Mouse (Mus musculus) c-Kit-positive CD71-negative TER-119-negative erythroid progenitor cells, embryonic 14.5 days (primary cell): ENCODE data around the gene Lrrc2.

ENCODE experiments used
- DNase-seq: peaks from one replicate; pipeline ENCODE4 v3.0.0-alpha.2; 2013; ENCODE audit warnings: low read depth

Gene Lrrc2

DNA sequence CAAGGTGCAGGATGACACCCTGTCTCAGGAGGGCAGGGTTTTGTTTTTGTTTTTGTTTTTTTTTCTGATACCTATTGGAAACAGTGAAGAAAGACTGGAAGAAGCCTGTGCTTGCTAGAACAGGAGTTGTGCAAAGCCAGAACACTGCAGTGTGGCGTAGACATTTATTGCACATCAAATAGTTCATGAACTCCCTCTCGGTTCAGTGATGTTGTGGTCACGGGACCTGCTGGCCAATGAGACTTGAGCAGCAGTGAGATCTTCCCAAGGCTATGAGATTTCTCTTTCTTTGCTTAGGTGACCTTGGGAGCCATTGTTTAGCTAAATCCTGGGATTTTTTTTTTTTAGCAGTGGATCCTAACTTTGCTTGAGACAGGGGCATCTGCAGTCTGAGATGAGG lies 36.7 kb downstream of the Lrrc2 start:
- no peak for DNase-seq

DNA sequence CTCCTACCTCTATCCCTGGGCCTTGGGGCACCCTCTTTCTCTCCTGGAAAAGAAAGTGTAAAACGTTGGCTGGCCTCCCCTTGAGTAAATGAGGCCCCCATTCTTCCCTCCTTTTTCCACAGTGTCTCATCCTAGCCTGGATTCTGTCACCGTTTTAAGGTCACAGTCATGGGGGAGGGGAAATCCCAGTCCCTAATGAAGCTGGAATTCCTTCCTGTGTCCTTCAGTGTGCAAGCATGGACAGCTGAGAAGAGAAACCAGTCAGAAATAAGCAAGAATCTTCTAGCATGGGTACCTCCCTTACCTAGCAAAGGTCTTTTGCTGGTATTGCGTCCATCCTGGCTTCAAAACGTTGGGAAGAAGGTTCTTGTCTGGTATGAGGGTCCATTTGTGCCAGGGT lies 37.8 kb downstream of the Lrrc2 start:
- DNase-seq = no peak

DNA sequence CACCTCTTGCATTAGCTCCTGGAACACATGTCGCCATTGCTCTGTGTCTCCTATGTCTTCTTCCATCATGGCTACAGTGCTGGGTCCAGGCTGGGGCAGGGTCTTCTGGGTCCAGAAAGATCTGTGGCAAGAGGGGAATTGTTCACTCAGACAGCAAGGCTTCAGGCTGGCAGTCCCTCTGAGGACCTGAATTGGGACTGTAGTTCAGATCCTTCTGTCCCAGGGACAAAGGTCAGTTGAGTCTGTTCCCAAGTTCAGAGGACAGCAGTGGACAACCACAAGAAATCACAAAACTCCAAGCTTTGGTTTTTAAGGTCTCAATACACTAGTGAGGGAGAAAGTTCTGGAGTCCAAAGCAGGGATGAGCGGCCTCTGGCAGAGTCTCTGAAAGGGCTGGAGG lies 38.2 kb downstream of the Lrrc2 start:
- DNase-seq = no peak

DNA sequence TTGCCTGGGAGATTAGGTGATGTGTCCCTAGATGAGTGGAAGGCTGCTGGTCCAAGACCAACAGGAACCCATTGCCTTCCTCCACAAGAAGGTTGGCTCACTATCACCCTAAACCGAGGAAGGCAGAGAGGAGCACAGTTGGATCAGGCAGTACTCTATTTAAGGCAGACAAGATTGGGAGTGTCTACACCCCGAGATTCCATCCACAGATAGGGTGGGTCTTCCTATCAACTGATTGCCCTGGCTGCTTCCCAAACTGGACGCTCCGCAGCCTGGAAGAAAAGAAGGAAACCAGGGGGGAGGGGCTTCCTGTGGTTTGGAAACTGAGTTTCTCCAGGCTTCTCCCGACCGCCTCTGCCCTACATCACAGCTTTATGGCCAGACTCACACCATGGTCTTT lies 38.9 kb downstream of the Lrrc2 start, which contains the start of gene Rtp3:
TSS of gene Rtp3 (minus strand) at position 380 of the 400 bp plus-strand sequence.
- no peak for DNase-seq

DNA sequence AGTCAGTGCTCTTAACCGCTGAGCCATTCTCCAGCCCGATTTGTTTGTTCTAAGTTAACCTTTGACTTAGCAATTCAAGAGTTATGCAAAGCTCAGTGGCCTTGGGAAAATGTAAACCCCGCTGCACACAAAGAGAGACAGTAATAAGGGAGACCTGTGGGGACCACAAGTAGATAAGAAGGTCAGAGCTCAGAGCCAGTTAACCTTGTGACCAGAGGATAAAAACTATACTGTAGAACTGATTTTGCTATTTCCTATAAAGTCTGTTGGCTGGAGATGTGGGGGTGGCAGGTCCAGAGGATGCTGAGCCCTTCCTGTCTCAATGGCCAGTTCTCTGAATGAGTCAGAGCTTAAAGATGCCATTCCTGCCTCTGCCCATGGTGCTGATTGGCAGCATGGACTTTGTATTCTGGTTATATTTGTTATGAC lies 42.0 kb downstream of the Lrrc2 start:
- DNase-seq = no peak

DNA sequence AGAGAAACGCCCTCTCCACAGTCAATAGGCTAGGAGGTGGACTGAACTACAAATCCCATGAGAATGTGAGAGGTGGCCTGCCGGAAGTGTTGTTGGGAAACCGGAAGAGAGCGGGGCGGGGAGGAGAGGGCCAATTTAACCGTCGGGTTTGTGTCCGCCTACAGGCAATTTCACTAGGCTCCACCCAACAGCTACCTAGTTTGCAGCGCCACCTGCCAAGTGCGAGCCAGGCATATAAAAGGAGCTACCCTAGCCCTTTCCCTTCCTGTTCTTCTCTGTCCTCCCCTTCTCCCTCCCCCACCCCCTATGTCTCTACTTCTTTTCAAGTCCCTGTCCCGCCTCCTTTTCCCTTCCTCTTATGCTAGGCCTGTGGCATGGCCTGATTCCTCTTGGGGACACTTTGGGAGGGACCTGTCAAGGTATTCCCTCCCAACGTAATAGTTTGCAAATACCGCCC lies 43.4 kb downstream of the Lrrc2 start:
- DNase-seq = peak; percentile 56

DNA sequence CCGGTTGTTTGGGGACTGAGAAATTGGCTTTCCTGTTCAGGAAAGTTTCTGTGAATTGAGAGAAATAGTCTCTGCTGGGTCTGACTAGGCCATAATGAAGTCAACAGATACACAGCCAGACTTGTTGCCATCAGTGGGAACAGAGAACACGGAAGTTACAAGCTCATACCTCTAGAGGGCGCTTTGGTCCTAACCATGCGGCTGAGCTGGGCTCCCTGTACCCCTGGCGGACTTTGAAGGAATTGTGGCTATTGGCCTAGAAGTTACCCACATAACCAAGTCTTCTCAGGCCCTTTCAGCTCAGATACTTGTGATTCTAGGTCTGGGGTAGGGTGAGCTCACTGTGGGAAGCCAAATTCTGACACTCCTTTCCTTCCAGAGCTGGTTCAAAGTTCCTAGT lies 45.9 kb downstream of the Lrrc2 start:
- DNase-seq = peak; percentile 86

DNA sequence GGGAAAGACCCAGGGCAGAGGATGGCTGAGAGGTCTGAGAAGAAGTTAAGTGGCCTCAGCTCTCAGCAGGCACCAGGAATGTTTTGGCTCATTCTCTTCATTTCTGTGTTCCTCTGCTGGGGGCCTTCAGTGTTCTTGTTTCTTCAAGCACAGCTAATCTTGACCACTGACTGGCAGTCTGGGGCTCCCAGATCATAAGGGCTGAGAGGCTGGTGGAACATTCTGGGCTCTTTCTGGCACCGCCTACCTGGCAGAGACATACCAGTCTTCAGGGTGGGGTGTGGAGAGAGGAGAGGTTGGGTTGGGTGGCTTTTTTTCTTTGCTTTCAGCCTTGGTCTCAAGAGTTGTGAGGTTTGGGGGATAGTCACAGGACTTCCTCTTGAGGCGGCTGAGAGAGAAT lies 47.7 kb downstream of the Lrrc2 start:
- DNase-seq = no peak

DNA sequence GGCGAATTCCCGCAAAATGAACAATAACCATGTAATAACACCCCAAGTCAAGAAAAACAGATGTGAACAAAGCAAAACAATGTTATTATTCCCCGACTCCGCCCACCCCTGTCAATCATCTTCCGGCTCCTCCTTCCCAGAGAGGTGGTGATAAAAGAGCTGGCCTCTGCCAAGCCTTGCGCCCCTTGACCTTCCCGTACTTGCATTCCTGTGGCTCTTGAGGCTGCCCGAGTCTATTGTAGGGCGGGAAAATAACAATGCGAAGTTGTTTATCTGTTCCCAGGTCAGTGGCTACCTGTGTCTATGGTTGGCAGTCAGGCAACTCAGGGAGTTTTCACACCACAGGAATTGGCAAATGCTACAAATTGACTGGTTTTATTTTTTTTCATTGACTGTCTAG lies 48.5 kb downstream of the Lrrc2 start:
- no peak for DNase-seq

DNA sequence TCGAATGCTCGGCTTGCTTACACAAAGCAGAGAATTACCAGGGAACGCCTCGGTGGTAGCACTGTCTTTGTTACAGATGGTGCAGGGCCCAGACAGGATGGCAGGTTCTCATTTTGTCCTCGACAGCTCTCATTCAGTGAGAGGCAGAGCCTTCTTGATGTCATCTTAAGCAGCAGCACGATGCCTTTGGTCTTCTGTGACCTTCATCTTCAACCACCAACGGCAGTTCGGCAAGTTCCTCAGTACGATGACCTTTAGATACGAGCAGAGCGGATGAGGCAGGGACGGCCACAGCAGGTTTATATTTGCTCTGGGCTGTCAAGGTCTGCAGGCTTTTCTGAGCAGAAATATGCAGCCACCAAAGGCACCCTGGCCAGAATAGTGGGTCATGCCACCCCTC lies 50.3 kb downstream of the Lrrc2 start:
- no peak for DNase-seq

DNA sequence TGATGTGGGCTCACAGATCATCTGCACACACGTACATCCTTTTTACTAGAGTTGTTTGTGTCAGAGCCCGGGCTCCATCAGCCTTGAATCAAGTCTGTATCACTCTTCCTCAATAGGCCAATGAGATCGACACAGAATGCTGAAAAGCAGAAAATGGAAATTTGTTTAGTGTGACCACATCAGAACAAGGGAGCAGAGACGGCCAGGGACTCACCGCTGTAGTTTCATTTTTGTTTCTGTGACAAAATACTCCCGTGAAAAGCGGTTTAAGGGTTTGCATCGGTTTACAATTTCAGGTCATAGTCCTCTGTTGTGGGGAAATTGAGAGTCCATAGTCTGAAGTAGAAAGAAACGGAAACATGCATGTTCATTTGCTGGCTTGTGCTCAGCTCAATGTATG lies 51.9 kb downstream of the Lrrc2 start:
- no peak for DNase-seq

DNA sequence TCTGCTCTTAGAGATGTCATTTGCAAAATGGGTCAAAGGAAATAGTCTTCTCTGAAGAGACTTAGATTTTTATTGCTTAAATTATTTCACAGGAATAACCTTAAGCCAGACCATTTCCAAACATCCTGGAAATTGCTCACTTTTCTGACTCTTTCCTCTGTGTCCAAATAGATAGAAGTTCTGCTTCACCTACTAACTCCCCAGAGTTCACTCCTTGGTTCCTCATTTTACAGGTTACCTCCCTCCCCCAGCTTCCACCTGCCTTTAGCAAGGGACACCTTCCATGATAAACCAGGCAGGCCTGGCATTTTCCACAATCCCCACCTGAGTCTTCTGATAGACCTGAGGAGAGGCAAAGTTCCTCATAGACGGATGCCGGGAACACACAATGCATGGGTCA lies 55.2 kb downstream of the Lrrc2 start:
- no peak for DNase-seq

DNA sequence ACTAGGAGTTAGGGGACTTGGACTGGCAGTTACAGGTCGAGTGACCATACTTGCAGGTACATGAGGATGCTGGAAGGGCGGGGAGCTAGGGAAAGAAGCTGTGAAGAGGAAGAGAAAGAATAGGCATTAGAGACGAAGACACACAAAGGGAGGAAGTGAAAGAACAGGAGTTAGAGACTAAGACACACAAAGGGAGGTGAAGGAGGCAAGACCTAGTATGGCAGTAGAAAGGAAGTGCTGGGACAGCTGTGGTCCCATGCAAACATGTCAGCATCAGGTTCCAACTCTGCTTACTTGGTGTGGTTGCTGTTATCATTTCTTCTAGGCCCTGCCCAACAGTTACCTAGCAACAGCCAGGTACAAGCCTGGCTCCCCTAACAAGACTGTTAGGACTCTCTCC lies 58.4 kb downstream of the Lrrc2 start:
- DNase-seq = no peak

DNA sequence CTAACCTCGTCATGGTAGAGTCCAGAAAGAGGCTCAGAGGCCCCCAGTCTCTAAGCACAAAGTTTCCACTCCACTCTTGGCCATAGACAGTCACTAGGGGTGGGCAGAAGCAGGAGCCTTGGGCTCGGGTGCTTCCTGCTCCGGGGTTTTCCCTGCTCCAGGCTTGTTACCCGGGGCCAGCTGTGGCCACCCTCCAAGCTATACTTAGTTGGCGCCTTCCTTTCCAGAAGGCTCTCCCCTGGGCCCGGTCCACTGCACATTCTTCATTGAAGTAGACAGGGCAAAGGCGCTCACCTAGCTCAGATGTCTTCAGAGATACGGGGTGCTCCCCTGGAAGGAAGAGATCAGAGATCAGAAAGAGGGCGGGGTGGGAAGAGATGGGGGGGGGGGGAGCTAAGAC lies 60.2 kb downstream of the Lrrc2 start:
- DNase-seq = no peak

DNA sequence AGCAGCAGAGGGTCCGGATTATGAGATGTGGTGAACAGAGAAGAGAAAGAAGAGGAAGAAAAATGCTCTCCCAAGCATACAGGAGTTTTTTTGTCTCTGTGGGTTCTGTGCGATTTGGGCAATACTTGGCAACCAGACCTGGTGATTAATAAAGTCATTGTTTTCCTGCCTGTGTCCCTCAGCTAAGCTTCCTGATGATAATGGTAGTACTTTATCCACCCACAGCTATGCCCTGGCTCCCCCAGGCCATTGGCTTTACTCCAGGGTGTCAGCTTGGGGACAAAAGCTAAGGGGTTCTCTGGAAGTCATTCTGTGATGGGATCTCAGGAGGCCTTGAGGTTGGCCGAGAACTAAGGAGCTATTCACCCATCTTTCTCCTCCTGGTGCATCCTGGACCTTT lies 60.7 kb downstream of the Lrrc2 start:
- DNase-seq = no peak

DNA sequence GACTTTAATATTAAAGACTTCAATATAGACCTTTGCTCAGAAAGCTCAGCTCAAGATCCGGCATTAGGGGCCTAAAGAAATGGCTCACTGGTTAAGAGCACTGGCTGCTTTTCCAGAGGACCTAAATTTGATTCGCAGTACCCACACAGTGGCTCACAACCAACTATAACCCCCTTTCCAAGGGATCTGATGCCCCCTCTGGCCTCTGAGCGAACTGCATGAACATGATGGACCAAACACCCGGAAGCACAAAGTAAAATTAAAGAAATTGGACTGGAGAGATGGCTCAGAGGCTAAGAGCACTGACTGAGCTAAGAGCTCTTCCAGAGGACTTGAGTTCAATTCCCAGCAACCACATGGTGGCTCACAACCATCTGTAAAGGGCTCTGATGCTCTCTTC lies 64.3 kb downstream of the Lrrc2 start:
- no peak for DNase-seq

DNA sequence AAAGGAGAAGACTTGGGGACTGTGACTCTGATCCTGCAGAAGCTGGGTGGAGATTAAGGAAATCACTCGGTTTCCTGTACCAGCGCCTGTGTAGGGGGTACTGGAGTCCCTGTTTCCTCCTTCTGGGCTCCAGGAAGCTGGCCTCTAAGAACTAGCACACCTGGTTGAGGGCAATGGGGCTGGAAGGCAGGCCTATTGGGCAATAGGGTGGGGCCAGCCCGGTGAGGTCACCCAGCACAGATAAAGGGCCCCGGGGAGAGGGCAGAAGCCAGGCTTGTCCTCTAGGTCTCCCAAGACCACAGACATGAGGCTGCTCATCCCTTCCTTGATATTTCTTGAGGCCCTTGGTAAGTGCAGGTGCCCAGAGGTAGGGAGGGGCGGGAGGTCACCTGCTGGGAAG lies 67.7 kb downstream of the Lrrc2 start, which contains the start of gene Ltf:
TSS of gene Ltf (plus strand) at position 250 of the 400 bp plus-strand sequence.
- DNase-seq = no peak

DNA sequence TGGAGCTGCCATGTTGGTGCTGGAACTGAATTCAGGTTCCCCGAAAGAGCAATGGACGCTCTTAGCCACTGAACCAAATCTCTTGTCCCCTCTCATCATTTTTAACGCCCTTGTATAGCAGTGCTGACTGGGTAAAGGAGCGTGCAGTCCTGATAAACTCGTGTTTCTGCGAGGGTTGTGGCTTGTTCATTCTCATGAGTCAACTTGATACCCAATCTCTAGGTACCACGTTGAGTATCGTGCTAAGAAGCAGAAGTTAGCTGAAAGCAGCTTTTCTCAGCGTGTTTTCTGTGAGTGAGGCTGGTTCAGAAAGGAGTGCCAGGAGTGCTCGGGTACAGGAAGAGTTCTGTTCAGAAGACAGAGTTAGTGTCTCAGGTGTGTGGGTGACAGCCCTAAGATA lies 75.4 kb downstream of the Lrrc2 start:
- DNase-seq = no peak
